In genomic region chr1:186718881-186719280, GRCm38 (mm10) we compare ENCODE assay signal across 30 mouse cellular contexts. TPM values are rescaled to one million over a fixed set of nuclear protein-coding genes. Genes with fewer than 3 reads are reported as not detected.
DNase-seq lines count a peak whose midpoint lies in the region; ATAC-seq and TF ChIP-seq lines count a peak whose summit lies in the region.
"Had no signal": no experiment of that assay in that cellular context is flagged by ENCODE, and none has a peak within 500 bp of the region (broad histone marks: within the 10 kb centered on the region; RNA-seq: fewer than 3 reads in every experiment).

No protein-coding gene starts in this region.

- no peaks in the 10 kb centered on the region for H3K9me3 ChIP-seq in kidney, embryonic 14.5 days (ENCODE audit: control insufficient read depth, low read length)
- H3K9me3 ChIP-seq in lung, embryonic 14.5 days (ENCODE audit: low read depth, low read length) = no peaks in the 10 kb centered on the region
- H3K9me3 ChIP-seq: embryonic facial prominence, embryonic 15.5 days; forebrain, embryonic 15.5 days; limb, embryonic 12.5 days; liver, embryonic 15.5 days; lung, embryonic 15.5 days; midbrain, embryonic 12.5 days; neural tube, embryonic 13.5 days; stomach, embryonic 15.5 days had no signal

- no peak overlapping the region for H3K4me2 ChIP-seq in kidney, embryonic 14.5 days (replicated peaks; ENCODE audit: low read depth, low read length)
- H3K4me2 ChIP-seq in lung, embryonic 14.5 days = no peak overlapping the region
- H3K4me2 ChIP-seq: embryonic facial prominence, embryonic 15.5 days; forebrain, embryonic 15.5 days; heart, embryonic 11.5 days; hindbrain, embryonic 14.5 days; limb, embryonic 12.5 days; liver, embryonic 15.5 days; lung, embryonic 15.5 days; midbrain, embryonic 12.5 days; neural tube, embryonic 13.5 days; stomach, embryonic 15.5 days had no signal

- H3K27ac ChIP-seq in kidney, embryonic 14.5 days (ENCODE audit: low read depth, low read length) = no peak overlapping the region
- H3K27ac ChIP-seq in lung, embryonic 14.5 days (ENCODE audit: low read depth) = no peak overlapping the region
- H3K27ac ChIP-seq: embryonic facial prominence, embryonic 15.5 days; forebrain, embryonic 15.5 days; gastrocnemius, adult 2 months; hindbrain, embryonic 14.5 days; layer of hippocampus, adult 2 months; left cerebral cortex, adult 2 months; limb, embryonic 12.5 days; liver, embryonic 15.5 days; lung, embryonic 15.5 days; midbrain, embryonic 12.5 days; neural tube, embryonic 13.5 days; stomach, embryonic 15.5 days had no signal

- no peak overlapping the region for H3K9ac ChIP-seq in kidney, embryonic 14.5 days (ENCODE audit: low read depth, low read length)
- no peak overlapping the region for H3K9ac ChIP-seq in lung, embryonic 14.5 days
- H3K9ac ChIP-seq: embryonic facial prominence, embryonic 15.5 days; forebrain, embryonic 15.5 days; hindbrain, embryonic 14.5 days; limb, embryonic 12.5 days; liver, embryonic 15.5 days; lung, embryonic 15.5 days; midbrain, embryonic 12.5 days; neural tube, embryonic 13.5 days; stomach, embryonic 15.5 days had no signal

- no peaks in the 10 kb centered on the region for H3K4me1 ChIP-seq in kidney, embryonic 14.5 days (ENCODE audit: control insufficient read depth, insufficient read depth, low read length)
- 0 out of 2 replicates have a peak, but pooled peaks cover 6% of the 10 kb centered on the region for H3K4me1 ChIP-seq in lung, embryonic 14.5 days (ENCODE audit: insufficient read depth)
- H3K4me1 ChIP-seq: limb, embryonic 12.5 days; liver, embryonic 15.5 days; midbrain, embryonic 12.5 days; neural tube, embryonic 13.5 days; stomach, embryonic 15.5 days had no signal

- H3K36me3 ChIP-seq in kidney, embryonic 14.5 days (ENCODE audit: control insufficient read depth, insufficient read depth, low read length) = peaks cover 19% of the 10 kb centered on the region
- H3K36me3 ChIP-seq in lung, embryonic 14.5 days (ENCODE audit: insufficient read depth) = peaks cover 34% of the 10 kb centered on the region
- H3K36me3 ChIP-seq: stomach, embryonic 15.5 days had no signal

- no peaks in the 10 kb centered on the region for H3K27me3 ChIP-seq in kidney, embryonic 14.5 days (ENCODE audit: control insufficient read depth, insufficient read depth, low read length)
- H3K27me3 ChIP-seq in lung, embryonic 14.5 days (ENCODE audit: insufficient read depth, low read length) = no peaks in the 10 kb centered on the region
- H3K27me3 ChIP-seq: embryonic facial prominence, embryonic 15.5 days; forebrain, embryonic 15.5 days; limb, embryonic 12.5 days; liver, embryonic 15.5 days; lung, embryonic 15.5 days; midbrain, embryonic 12.5 days; neural tube, embryonic 13.5 days; Patski; stomach, embryonic 15.5 days had no signal

- ATAC-seq in kidney, embryonic 14.5 days (ENCODE audit: low FRiP score, low TSS enrichment) = no peak
- no peak for ATAC-seq in lung, embryonic 14.5 days (ENCODE audit: insufficient read depth)
- ATAC-seq: forebrain, embryonic 15.5 days; intestine, postnatal 0 days; Patski had no signal

- peak; percentile 44 for DNase-seq in kidney, adult 18-20 months
- peak; percentile 48 for DNase-seq in lung, embryonic 14.5 days
- no peak for DNase-seq in lung, postnatal 36 days
- DNase-seq in Muller cell, postnatal 12 days (ENCODE audit: inconsistent ontology term) = peak; percentile 68
- DNase-seq in kidney, postnatal 36 days = peak; percentile 68 to 71
- DNase-seq in frontal cortex, adult 2 months (ENCODE audit: extremely low spot score in 1 of 2, low spot score in 1 of 2) = no peak
- DNase-seq: adrenal gland, postnatal 14 days; B cell, adult 2 months; cerebellum, adult 11-12 months; cerebellum, adult 9-11 months; gastrocnemius, adult 2 months; gastrocnemius, postnatal 36 days; heart, adult 18-20 months; right cerebral cortex, postnatal 25 days; thymus, postnatal 14 days had no signal

- H3K4me3 ChIP-seq in kidney, embryonic 14.5 days (ENCODE audit: low read length) = no peak overlapping the region
- no peak overlapping the region for H3K4me3 ChIP-seq in lung, embryonic 14.5 days (ENCODE audit: low read depth, low read length)
- H3K4me3 ChIP-seq: embryonic facial prominence, embryonic 15.5 days; forebrain, embryonic 15.5 days; gastrocnemius, adult 2 months; layer of hippocampus, adult 2 months; left cerebral cortex, adult 2 months; limb, embryonic 12.5 days; liver, embryonic 15.5 days; lung, embryonic 15.5 days; midbrain, embryonic 12.5 days; neural tube, embryonic 13.5 days; stomach, embryonic 15.5 days had no signal

- no peak for TF ChIP-seq CTCF in lung, embryonic 14.5 days (IDR thresholded peaks at IDR 0.05; ENCODE audit: low read depth)

- 91% methylated on average over 5 of the region's 5 CpGs for WGBS in kidney, embryonic 14.5 days
- 57% methylated on average over 5 of the region's 5 CpGs for WGBS in lung, embryonic 14.5 days

RNA-seq across cellular contexts. Expression of gene Tgfb2, which starts 13.1 kb away (rescaled TPM):
- polyA plus RNA-seq in kidney, embryonic 14.5 days (2014; fragmentation: Nextera tagmentation; extraction: Ambion mirVana) = 13.6 and 15.4 TPM in 2 replicates
- polyA plus RNA-seq in lung, embryonic 14.5 days (2014; fragmentation: Nextera tagmentation; extraction: Ambion mirVana) = 83.9 and 86.5 TPM in 2 replicates
- 4.1 and 5.2 TPM in 2 replicates for polyA plus RNA-seq in frontal cortex, adult 2 months (2012; rRNA removed)

RNA-seq across cellular contexts. Expression of gene Rrp15, which starts 30.3 kb away (rescaled TPM):
- 86.7 and 116 TPM in 2 replicates for polyA plus RNA-seq in kidney, embryonic 14.5 days (2014; fragmentation: Nextera tagmentation; extraction: Ambion mirVana)
- 79.0 and 79.7 TPM in 2 replicates for polyA plus RNA-seq in lung, embryonic 14.5 days (2014; fragmentation: Nextera tagmentation; extraction: Ambion mirVana)
- polyA plus RNA-seq in frontal cortex, adult 2 months (2012; rRNA removed) = 14.8 and 16.1 TPM in 2 replicates

Comparison
In these comparisons a context has a peak if more than half of its experiments do, and no peak if none do; other contexts are left out.
1. DNase-seq: peak in kidney, adult 18-20 months (single experiment), lung, embryonic 14.5 days (single experiment), Muller cell, postnatal 12 days (single experiment) and kidney, postnatal 36 days (2 of 2); none in lung, postnatal 36 days (single experiment) and frontal cortex, adult 2 months (0 of 2).